Mouse (Mus musculus): ENCODE results near the gene Syn1. TPM values are rescaled to one million over a fixed set of nuclear protein-coding genes. Genes with fewer than 3 reads are reported as not detected.

Gene Syn1
- polyA plus RNA-seq, 1 experiment from 2014 or later: 0.39 TPM

DNA sequence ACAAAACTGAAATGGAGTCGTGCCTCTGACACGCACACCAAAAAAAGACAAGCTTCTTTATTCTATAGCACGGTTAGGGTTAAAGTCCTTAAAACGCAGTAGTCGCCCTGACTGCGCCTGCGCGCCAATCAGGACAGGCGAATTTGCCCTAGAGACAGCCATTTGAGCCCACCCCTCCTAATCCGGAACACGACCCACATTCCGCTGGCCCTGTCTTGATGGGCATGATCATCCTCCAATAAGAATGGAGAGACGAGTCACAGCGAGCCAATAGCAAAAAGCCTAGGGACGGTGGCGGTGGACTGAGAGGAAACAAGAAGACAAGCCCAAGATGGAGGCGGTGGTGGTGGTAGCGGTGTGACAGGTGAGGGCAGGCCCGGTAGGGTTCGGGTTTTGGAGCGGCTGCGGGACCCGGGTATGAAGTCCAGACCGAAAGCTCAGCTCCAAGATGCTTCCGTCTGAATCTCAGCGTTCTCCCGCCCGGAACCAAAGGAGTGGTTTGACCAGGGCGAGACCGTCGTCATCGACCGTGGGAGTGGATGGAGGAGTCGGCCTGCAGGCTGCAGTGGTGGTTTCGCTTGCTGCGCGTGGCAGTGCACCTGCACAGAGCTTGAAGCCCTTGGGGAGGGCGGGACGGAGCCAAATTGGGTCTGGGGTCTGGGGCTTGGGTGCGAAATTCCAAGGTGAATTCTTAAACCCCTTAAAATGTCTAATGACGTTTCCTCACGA, 72.4 kb downstream of the Syn1 start:
- Histone ChIP-seq H3K36me3 (peaks cover 26% of the 10 kb centered on the region), H3K9me3 (no peaks in the 10 kb centered on the region), H3K27ac (peak overlapping the region; percentile 86), H3K4me3 (peak overlapping the region; percentile 72), H3K27me3 (ENCODE audit: insufficient read depth, poor library complexity, severe bottlenecking) (no peaks in the 10 kb centered on the region), H3K4me1 (no peaks in the 10 kb centered on the region)
- peak; percentile 96 for DNase-seq (ENCODE audit: low spot score)
- 13% methylated on average over 42 of the region's 42 CpGs for WGBS

DNA sequence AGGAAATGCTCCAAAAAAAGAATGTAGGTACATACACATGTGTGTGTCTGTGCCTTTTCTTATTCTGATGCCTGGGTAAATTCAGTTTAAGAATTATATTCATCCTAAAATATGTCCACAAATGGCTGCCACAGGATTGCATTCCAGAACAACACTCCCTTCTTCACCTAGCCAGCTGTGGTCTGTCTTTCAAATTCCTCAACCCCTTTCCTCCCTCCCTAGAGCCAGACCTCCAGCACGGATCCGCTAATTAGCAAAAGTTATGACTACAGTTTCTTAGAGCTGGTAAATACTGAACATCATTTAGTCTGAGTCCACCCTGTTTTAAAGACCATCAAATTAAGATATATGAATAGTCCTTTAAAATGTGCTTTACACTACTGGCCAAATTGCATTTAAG, 73.0 kb downstream of the Syn1 start:
- no peak for DNase-seq (ENCODE audit: low spot score)

DNA sequence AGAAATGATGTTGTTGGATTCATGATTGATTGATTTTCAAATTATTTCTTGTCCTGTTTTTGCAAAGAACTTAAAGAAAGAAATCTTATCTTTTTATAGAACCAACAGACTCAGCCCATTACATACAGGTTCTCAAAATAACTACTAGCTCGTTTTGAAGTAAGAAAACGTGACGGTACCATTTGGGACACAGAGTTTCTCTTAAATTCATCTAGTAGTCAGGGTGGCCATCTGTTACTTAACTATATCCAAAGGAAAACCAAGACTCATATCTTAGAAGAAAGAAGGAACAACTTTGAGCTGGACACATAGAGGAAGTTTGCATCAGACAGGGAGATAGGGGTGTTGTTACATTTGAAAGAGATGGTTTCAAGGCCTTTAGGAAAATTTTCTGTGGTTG, 73.6 kb downstream of the Syn1 start:
- Histone ChIP-seq H3K4me1 (no peaks in the 10 kb centered on the region), H3K27me3 (ENCODE audit: insufficient read depth, poor library complexity, severe bottlenecking) (no peaks in the 10 kb centered on the region), H3K36me3 (peaks cover 21% of the 10 kb centered on the region), H3K9me3 (no peaks in the 10 kb centered on the region), H3K27ac (no peak overlapping the region), H3K4me3 (no peak overlapping the region)
- WGBS: 84% methylated on average over 3 of the region's 3 CpGs
- DNase-seq (ENCODE audit: low spot score): no peak

More for the DNA sequence above, 73.0 kb downstream of the Syn1 start:
- H3K4me1 ChIP-seq: no peaks in the 10 kb centered on the region
- peaks cover 21% of the 10 kb centered on the region for H3K36me3 ChIP-seq
- H3K27ac ChIP-seq: peak overlapping the region; percentile 86
- no peaks in the 10 kb centered on the region for H3K27me3 ChIP-seq (ENCODE audit: insufficient read depth, poor library complexity, severe bottlenecking)
- 25% methylated on average over 2 of the region's 2 CpGs for WGBS
- no peaks in the 10 kb centered on the region for H3K9me3 ChIP-seq
- H3K4me3 ChIP-seq: peak overlapping the region; percentile 72

DNA sequence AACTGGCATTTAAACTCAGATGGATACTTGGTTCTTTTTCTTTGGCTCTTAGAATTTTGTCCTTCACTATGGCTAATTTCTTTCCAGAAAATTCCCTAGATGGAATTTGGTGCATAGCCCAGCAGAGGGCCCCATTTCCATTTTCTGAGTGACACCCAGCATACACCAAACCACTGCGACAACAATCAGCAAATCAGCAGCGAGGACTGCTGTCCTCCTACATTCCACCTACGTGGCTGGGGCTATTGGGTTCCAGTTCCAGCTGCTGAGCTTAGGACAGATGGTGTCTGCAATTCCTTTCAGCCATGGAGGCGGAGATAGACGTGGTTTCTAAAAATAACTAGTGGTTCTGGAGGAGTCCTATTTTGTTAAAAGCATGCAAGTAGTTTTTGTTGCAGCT, 91.9 kb downstream of the Syn1 start:
- no peaks in the 10 kb centered on the region for H3K36me3 ChIP-seq
- H3K27me3 ChIP-seq (ENCODE audit: insufficient read depth, poor library complexity, severe bottlenecking): no peaks in the 10 kb centered on the region
- no peak overlapping the region for H3K4me3 ChIP-seq
- no peak overlapping the region for H3K27ac ChIP-seq
- no peaks in the 10 kb centered on the region for H3K4me1 ChIP-seq
- WGBS: 23% methylated on average over 5 of the region's 5 CpGs
- DNase-seq (ENCODE audit: low spot score): peak; percentile 81
- H3K9me3 ChIP-seq: no peaks in the 10 kb centered on the region

DNA sequence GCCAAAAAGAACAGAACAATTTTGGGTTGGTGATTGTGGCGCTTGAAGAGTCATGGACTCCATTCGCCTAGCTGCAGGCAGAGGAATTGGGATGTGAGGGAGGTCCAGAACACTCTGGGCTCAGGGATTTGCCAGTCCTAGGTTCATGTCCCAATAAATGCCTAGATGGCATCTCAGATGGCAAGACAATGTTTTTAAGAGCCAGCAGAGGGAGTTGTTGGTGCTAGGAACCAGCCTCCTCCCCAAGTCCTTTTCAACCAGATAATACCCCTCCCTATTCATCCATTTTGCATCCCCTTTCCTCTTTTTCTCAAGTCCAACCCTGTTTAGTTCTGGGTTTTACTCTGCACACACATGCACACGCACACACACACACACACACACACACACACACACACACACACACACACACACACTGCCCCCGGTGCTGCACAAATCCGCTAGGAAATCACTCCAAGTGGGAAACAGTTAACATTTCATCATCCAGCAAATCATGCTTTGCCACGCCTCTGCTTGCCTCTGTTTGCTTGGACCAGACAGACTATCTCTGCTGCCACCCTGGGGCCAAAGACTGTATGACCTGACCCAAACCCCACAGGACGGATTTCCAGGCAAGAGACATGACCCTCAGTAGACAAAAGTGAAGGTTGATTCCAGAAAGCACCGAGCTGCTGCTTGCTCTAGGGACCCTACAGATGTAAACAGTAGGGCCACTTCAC, 100.9 kb downstream of the Syn1 start:
- 46% methylated on average over 8 of the region's 8 CpGs for WGBS
- H3K4me1 ChIP-seq: no peaks in the 10 kb centered on the region
- H3K27ac ChIP-seq: 0 out of 2 replicates have a peak overlapping the region, but pooled peaks have one; percentile 56
- H3K9me3 ChIP-seq: no peaks in the 10 kb centered on the region
- peak overlapping the region; percentile 50 for H3K4me3 ChIP-seq
- H3K36me3 ChIP-seq: no peaks in the 10 kb centered on the region
- DNase-seq (ENCODE audit: low spot score): peak; percentile 74
- no peaks in the 10 kb centered on the region for H3K27me3 ChIP-seq (ENCODE audit: insufficient read depth, poor library complexity, severe bottlenecking)

DNA sequence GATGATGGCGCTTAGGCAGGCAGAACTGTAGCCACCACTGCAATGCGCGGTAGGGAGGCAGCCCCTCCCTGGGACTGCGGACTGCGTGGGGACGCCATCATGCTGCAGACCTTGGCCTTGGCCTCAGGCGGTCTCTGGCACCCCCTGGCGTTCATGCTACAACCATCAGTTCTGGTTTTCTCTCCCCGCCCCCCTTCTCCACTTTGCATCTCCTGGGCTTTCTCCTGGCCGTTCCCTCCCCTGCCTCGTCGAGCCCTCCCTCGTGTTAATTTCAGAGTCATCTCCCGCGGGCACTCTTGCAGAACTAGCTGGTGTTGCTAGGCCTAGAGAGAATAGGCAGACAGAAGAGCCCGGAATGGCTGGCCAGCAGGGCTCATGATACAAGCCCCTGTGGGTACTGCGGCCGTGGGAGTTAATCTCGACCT, 101.6 kb downstream of the Syn1 start:
- Histone ChIP-seq H3K4me1 (no peaks in the 10 kb centered on the region), H3K4me3 (peak overlapping the region; percentile 50), H3K9me3 (no peaks in the 10 kb centered on the region), H3K36me3 (no peaks in the 10 kb centered on the region), H3K27ac (0 out of 2 replicates have a peak overlapping the region, but pooled peaks have one; percentile 56), H3K27me3 (ENCODE audit: insufficient read depth, poor library complexity, severe bottlenecking) (no peaks in the 10 kb centered on the region)
- 19% methylated on average over 16 of the region's 19 CpGs for WGBS
- peak; percentile 89 for DNase-seq (ENCODE audit: low spot score)

DNA sequence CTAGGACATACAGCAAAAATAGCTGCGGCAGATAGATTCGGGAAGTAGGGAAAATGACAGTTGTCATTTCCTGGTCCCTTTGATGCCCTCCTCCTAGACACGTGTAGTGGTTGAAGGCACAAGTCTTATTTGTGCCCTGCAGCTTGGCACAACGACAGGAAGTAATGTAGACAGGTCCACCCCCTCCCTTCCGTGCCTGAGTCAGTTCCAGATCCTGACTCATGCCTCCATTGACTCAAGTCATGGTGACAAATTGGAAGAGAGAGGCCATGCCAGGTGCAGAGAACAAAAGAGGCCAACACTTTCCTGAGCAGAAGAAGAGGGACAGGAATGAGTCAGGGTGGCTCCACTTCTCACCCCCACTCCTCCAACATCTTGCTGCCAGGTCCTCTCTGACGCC, 103.8 kb downstream of the Syn1 start:
- Histone ChIP-seq H3K4me1 (no peaks in the 10 kb centered on the region), H3K36me3 (no peaks in the 10 kb centered on the region), H3K27ac (no peak overlapping the region), H3K27me3 (ENCODE audit: insufficient read depth, poor library complexity, severe bottlenecking) (no peaks in the 10 kb centered on the region), H3K4me3 (no peak overlapping the region), H3K9me3 (no peaks in the 10 kb centered on the region)
- DNase-seq (ENCODE audit: low spot score): no peak
- 68% methylated on average over 6 of the region's 6 CpGs for WGBS

Small RNA genes lying within 50 kb of the gene (microRNA-seq; reads per million reads assigned to microRNA genes)
- gene Gm24824: not detected
- not detected for gene Mir5617

Other genes starting within 250 kb of the Syn1 start
- 121 and 130 TPM in 2 replicates for gene Cdk16, start 233.1 kb downstream of the Syn1 start, polyA plus RNA-seq (2016; fragmentation: Nextera tagmentation; extraction: Ambion mirVana)
- 51.2 and 56.8 TPM in 2 replicates for gene Usp11, start 217.1 kb downstream of the Syn1 start, polyA plus RNA-seq (2016; fragmentation: Nextera tagmentation; extraction: Ambion mirVana)
- 117 and 128 TPM in 2 replicates for gene Araf, start 123.2 kb downstream of the Syn1 start, polyA plus RNA-seq (2016; fragmentation: Nextera tagmentation; extraction: Ambion mirVana)
- gene Timp1, start 50.8 kb downstream of the Syn1 start, polyA plus RNA-seq (2016; fragmentation: Nextera tagmentation; extraction: Ambion mirVana): 24.2 and 29.2 TPM in 2 replicates
- gene Cfp, start 10.6 kb upstream of the Syn1 start, polyA plus RNA-seq (2016; fragmentation: Nextera tagmentation; extraction: Ambion mirVana): 2.0 and 3.0 TPM in 2 replicates
- 12.7 and 13.3 TPM in 2 replicates for gene Elk1, start 29.6 kb upstream of the Syn1 start, polyA plus RNA-seq (2016; fragmentation: Nextera tagmentation; extraction: Ambion mirVana)
- gene Uxt, start 41.0 kb upstream of the Syn1 start, polyA plus RNA-seq (2016; fragmentation: Nextera tagmentation; extraction: Ambion mirVana): 63.1 and 65.5 TPM in 2 replicates
- 3.4 and 3.8 TPM in 2 replicates for gene Zfp182, start 141.3 kb upstream of the Syn1 start, polyA plus RNA-seq (2016; fragmentation: Nextera tagmentation; extraction: Ambion mirVana)
- gene Spaca5, start 147.4 kb upstream of the Syn1 start, polyA plus RNA-seq (2016; fragmentation: Nextera tagmentation; extraction: Ambion mirVana): not detected in 2 replicates
- 0.80 and 1.0 TPM in 2 replicates for gene Zfp300, start 168.5 kb upstream of the Syn1 start, polyA plus RNA-seq (2016; fragmentation: Nextera tagmentation; extraction: Ambion mirVana)
- gene Ssxa1, start 194.8 kb upstream of the Syn1 start, polyA plus RNA-seq (2016; fragmentation: Nextera tagmentation; extraction: Ambion mirVana): not detected in 2 replicates

Measured in heart, embryonic 10.5 days (tissue).